Mouse (Mus musculus) neural tube, embryonic 13.5 days (tissue): ENCODE measurements around the gene Slc4a2. TPM values are rescaled to one million over a fixed set of nuclear protein-coding genes. Genes with fewer than 3 reads are reported as not detected.

Source experiments
- ATAC-seq: fragments of 200-750 bp; cut with Nextera tagmentation; 2 replicates; pipeline ENCODE4 v1.8.0; 2017; ENCODE audit warnings: low read depth, mild to moderate bottlenecking, moderate TSS enrichment, moderate library complexity
- H3K27ac ChIP-seq: fragments of 300-500 bp; sonication (generic); replicated peaks from 2 replicates; pipeline ENCODE4 v1.5.1; 2015; ENCODE audit warnings: moderate library complexity, mild to moderate bottlenecking, inconsistent platforms
- H3K27me3 ChIP-seq: fragments of 300-500 bp; sonication (generic); 2 replicates; pipeline ENCODE4 v1.6.1; 2015; ENCODE audit warnings: mild to moderate bottlenecking, inconsistent platforms
- H3K36me3 ChIP-seq: fragments of 300-500 bp; sonication (generic); 2 replicates; pipeline ENCODE4 v1.6.1; 2015; ENCODE audit warnings: mild to moderate bottlenecking, inconsistent platforms
- H3K4me1 ChIP-seq: fragments of 300-500 bp; sonication (generic); replicated peaks from 2 replicates; pipeline ENCODE4 v1.6.1; 2015; ENCODE audit warnings: inconsistent platforms
- H3K4me2 ChIP-seq: fragments of 300-500 bp; sonication (generic); 2 replicates; pipeline ENCODE4 v1.6.1; 2015; ENCODE audit warnings: inconsistent platforms, mild to moderate bottlenecking, moderate library complexity
- H3K4me3 ChIP-seq: fragments of 300-500 bp; sonication (generic); 2 replicates; pipeline ENCODE4 v1.5.1; 2015; ENCODE audit warnings: mild to moderate bottlenecking, inconsistent platforms
- H3K9ac ChIP-seq: fragments of 300-500 bp; sonication (generic); 2 replicates; pipeline ENCODE4 v1.6.1; 2015; ENCODE audit warnings: moderate library complexity, mild to moderate bottlenecking, inconsistent platforms
- H3K9me3 ChIP-seq: fragments of 300-500 bp; sonication (generic); 2 replicates; pipeline ENCODE4 v1.6.1; 2016; ENCODE audit warnings: inconsistent platforms
- WGBS: fragments of 180-500 bp; shearing (Covaris S2); methylation state at CpG from one replicate; pipeline ENCODE4 v1.1.7; 2015; 5-methylcytosine and 5-hydroxymethylcytosine counted together
- polyA plus RNA-seq: library from polyadenylated mRNA; unstranded; fragments of >200 nt; fragmentation: Nextera tagmentation; extraction: Ambion mirVana; gene quantifications from 2 replicates; pipeline ENCODE4 v1.2.1, GENCODE M21; 2015

Gene Slc4a2
- polyA plus RNA-seq, 1 experiment from 2014 or later: 18.5 TPM

GRCm38 (mm10) chr5:24433993-24434392 lies 10.4 kb downstream of the Slc4a2 start:
- Histone ChIP-seq H3K27ac (no peak overlapping the region), H3K9ac (no peak overlapping the region), H3K4me2 (no peak overlapping the region), H3K36me3 (peaks cover 76% of the 10 kb centered on the region), H3K9me3 (no peaks in the 10 kb centered on the region), H3K4me3 (no peak overlapping the region), H3K27me3 (no peaks in the 10 kb centered on the region), H3K4me1 (no peaks in the 10 kb centered on the region)
- ATAC-seq: no peak
- 93% methylated on average over 8 of the region's 8 CpGs for WGBS

GRCm38 (mm10) chr5:24441187-24441586 lies 17.6 kb downstream of the Slc4a2 start:
- Histone ChIP-seq H3K9ac (no peak overlapping the region), H3K36me3 (peaks cover 58% of the 10 kb centered on the region)

GRCm38 (mm10) chr5:24442029-24442428 lies 18.4 kb downstream of the Slc4a2 start:
- H3K4me1 ChIP-seq: peaks cover 28% of the 10 kb centered on the region
- H3K27me3 ChIP-seq: no peaks in the 10 kb centered on the region
- peaks cover 56% of the 10 kb centered on the region for H3K36me3 ChIP-seq
- no peak overlapping the region for H3K9ac ChIP-seq
- H3K9me3 ChIP-seq: no peaks in the 10 kb centered on the region
- no peak overlapping the region for H3K4me3 ChIP-seq
- 86% methylated on average over 9 of the region's 9 CpGs for WGBS
- H3K27ac ChIP-seq: no peak overlapping the region
- ATAC-seq: no peak
- H3K4me2 ChIP-seq: no peak overlapping the region

More at GRCm38 (mm10) chr5:24441187-24441586, 17.6 kb downstream of the Slc4a2 start:
- 93% methylated on average over 8 of the region's 8 CpGs for WGBS
- no peak overlapping the region for H3K4me2 ChIP-seq
- no peaks in the 10 kb centered on the region for H3K9me3 ChIP-seq
- no peak overlapping the region for H3K4me3 ChIP-seq
- no peaks in the 10 kb centered on the region for H3K27me3 ChIP-seq
- no peak overlapping the region for H3K27ac ChIP-seq
- ATAC-seq: no peak
- H3K4me1 ChIP-seq: peaks cover 21% of the 10 kb centered on the region

DNA sequence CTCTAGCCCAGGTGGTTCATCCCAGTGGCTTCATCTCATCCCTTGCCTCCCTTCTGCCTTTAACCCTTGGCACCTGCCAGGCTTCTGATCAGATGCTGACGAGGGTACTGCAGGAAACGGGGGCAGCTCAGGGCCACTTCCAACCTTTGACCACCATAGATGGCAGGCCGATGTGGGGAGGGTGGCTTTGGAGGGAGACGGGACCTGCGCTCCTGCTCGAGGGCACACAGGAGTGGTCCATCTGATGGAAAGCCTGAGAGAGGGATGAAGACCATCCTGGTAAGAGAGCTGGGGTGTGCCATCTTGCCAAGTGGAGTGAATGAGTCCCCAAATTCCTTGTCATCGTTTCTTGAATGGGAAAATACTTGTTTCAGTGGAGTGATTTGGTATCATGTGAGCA lies 19.6 kb downstream of the Slc4a2 start:
- H3K4me3 ChIP-seq: no peak overlapping the region
- no peak overlapping the region for H3K27ac ChIP-seq
- no peak overlapping the region for H3K4me2 ChIP-seq
- H3K9ac ChIP-seq: no peak overlapping the region
- no peaks in the 10 kb centered on the region for H3K27me3 ChIP-seq
- no peak for ATAC-seq
- peaks cover 38% of the 10 kb centered on the region for H3K4me1 ChIP-seq
- 88% methylated on average over 7 of the region's 7 CpGs for WGBS
- H3K36me3 ChIP-seq: peaks cover 54% of the 10 kb centered on the region
- no peaks in the 10 kb centered on the region for H3K9me3 ChIP-seq

DNA sequence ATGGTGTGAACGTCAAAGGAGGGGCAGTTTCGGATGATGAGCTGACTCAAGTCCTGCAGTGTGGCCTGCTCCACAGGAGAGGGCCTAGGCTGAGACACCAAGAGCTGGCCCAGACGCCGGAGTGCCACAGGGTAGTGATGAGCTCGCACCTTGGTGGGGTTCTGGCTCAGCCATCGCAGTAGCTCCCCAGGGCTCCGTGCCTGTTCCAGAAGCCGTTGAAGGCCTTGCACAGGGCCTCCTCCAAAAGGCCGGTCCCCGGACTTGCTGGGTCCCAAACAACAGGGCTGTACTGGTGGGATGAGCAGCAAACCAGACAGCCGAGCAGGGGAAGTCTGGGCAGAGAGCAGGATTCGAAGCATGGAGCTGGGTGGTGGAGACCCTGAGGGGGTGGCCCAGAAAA lies 20.3 kb downstream of the Slc4a2 start:
- 87% methylated on average over 12 of the region's 12 CpGs for WGBS
- Histone ChIP-seq H3K9me3 (no peaks in the 10 kb centered on the region), H3K27ac (peak overlapping the region; percentile 89; the same call in 1 of the 2 replicates), H3K9ac (peak overlapping the region; percentile 92), H3K4me3 (peak overlapping the region; percentile 86), H3K4me1 (peaks cover 38% of the 10 kb centered on the region), H3K27me3 (no peaks in the 10 kb centered on the region), H3K36me3 (peaks cover 49% of the 10 kb centered on the region), H3K4me2 (peak overlapping the region; percentile 97)
- no peak for ATAC-seq

GRCm38 (mm10) chr5:24444746-24445427 lies 21.2 kb downstream of the Slc4a2 start, which contains the start of gene Fastk:
Fastk (minus strand) TSS chr5:24445287.
- Histone ChIP-seq H3K9me3 (no peaks in the 10 kb centered on the region), H3K4me2 (peak within 1 kb of the TSS; percentile 97), H3K27me3 (no peaks in the 10 kb centered on the region), H3K9ac (peak within 1 kb of the TSS; percentile 92), H3K4me3 (peak within 1 kb of the TSS; percentile 86), H3K36me3 (peaks cover 39% of the 10 kb centered on the region), H3K27ac (peak within 1 kb of the TSS; percentile 89), H3K4me1 (peaks cover 38% of the 10 kb centered on the region)
- WGBS: under 1% methylated on average over 60 of the region's 60 CpGs
- peak; percentile 79 for ATAC-seq

DNA sequence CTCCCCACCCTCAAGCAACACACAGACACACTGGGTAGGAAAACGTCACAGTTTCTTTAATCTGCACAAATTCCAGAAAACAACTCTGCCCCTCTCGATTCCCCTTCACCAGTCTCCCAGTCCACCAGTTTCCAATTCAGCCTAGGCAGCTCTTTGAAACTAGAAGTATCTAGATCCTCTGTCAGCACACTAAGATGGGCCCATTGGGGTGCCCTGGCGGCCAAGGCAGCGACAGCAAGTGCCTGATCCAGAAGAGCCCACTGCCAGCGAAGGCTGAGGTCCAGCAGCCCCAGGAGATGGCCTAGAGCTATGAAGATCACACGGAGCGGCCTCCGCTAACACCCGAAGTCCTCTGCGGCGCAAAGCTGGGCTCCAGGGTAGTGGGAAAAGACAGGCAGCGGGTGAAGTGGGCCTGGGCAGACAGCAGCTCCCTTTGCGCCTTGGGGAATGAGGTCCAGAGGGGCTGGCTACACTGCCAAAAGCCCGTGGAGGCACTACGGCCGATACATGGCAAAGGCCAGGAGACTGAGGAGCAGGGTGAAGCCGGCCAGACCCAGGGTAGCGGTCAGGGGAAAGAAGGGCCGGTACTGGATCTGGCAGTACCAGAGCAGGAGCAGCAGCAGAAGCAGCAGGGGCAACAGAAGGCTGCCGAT lies 21.9 kb downstream of the Slc4a2 start:
- H3K4me2 ChIP-seq: peak overlapping the region; percentile 97
- 57% methylated on average over 20 of the region's 20 CpGs for WGBS

GRCm38 (mm10) chr5:24446630-24447029 lies 23.0 kb downstream of the Slc4a2 start:
- 89% methylated on average over 7 of the region's 7 CpGs for WGBS
- Histone ChIP-seq H3K9ac (no peak overlapping the region), H3K27ac (no peak overlapping the region), H3K27me3 (no peaks in the 10 kb centered on the region), H3K4me1 (peaks cover 47% of the 10 kb centered on the region), H3K36me3 (peaks cover 22% of the 10 kb centered on the region), H3K9me3 (no peaks in the 10 kb centered on the region), H3K4me3 (peak overlapping the region; percentile 70), H3K4me2 (peak overlapping the region; percentile 87)
- no peak for ATAC-seq

More for the DNA sequence above, 21.9 kb downstream of the Slc4a2 start:
- peaks cover 33% of the 10 kb centered on the region for H3K36me3 ChIP-seq
- ATAC-seq: 0 out of 2 replicates have a peak, but pooled peaks have one; percentile 4
- no peaks in the 10 kb centered on the region for H3K9me3 ChIP-seq
- H3K27me3 ChIP-seq: no peaks in the 10 kb centered on the region
- peak overlapping the region; percentile 92 for H3K9ac ChIP-seq
- peak overlapping the region; percentile 89 for H3K27ac ChIP-seq
- H3K4me3 ChIP-seq: peak overlapping the region; percentile 86
- peaks cover 38% of the 10 kb centered on the region for H3K4me1 ChIP-seq

GRCm38 (mm10) chr5:24447624-24448298 lies 24.1 kb downstream of the Slc4a2 start, which contains the start of gene Tmub1:
Tmub1 (minus strand) TSS chr5:24447854.
- no peaks in the 10 kb centered on the region for H3K27me3 ChIP-seq
- no peaks in the 10 kb centered on the region for H3K9me3 ChIP-seq
- peak within 1 kb of the TSS; percentile 75 for H3K27ac ChIP-seq
- H3K9ac ChIP-seq: peak within 1 kb of the TSS; percentile 79
- H3K4me3 ChIP-seq: peak within 1 kb of the TSS; percentile 70
- peaks cover 48% of the 10 kb centered on the region for H3K4me1 ChIP-seq
- ATAC-seq: peak; percentile 34; the same call in 1 of the 2 replicates
- peaks cover 11% of the 10 kb centered on the region for H3K36me3 ChIP-seq
- 2% methylated on average over 34 of the region's 34 CpGs for WGBS
- H3K4me2 ChIP-seq: peak within 1 kb of the TSS; percentile 87

DNA sequence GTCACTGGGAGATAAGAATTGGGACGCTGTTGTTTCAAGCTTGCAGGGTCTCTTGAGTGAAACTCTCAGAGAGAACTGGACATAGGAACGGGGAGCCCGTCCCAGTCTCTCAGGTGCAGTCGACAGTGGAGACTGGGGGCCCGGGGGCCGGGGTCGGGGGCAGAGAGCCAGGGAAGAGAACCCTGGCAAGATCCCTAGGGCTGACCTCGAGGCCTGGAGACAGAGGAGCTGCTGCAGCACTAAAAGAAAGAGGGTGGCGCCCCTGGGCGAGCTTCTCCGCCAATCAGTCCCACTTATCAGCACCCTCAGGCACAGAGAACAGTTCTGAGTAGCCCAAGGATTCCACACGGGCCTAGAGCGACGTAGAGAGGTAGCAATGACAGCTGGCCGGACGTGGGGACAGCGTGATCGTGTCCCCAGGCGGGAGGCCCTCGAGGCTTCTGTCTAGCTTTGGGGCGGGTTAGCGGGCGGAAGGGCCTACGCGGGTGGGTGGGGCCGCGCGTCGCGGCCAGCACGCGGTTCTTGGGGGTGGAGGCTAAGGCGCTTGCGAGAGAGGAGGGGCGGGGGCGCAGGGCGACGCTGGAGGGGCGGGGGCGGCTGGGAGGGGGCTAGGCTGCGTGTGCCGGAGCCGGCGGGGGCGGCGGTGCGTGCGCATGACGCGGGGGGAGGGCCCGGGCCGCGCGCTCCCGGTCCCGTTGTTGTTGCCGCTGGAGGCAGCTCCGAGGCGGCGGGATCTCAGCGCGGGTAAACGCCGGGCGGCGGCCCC lies 27.8 kb downstream of the Slc4a2 start:
- no peaks in the 10 kb centered on the region for H3K9me3 ChIP-seq
- H3K4me1 ChIP-seq: peaks cover 62% of the 10 kb centered on the region
- H3K27ac ChIP-seq: peak overlapping the region; percentile 97
- no peaks in the 10 kb centered on the region for H3K36me3 ChIP-seq
- WGBS: 1% methylated on average over 55 of the region's 66 CpGs
- H3K4me2 ChIP-seq: peak overlapping the region; percentile 86
- peak; percentile 72 for ATAC-seq
- H3K27me3 ChIP-seq: no peaks in the 10 kb centered on the region
- peak overlapping the region; percentile 99 for H3K9ac ChIP-seq
- H3K4me3 ChIP-seq: peak overlapping the region; percentile 96

GRCm38 (mm10) chr5:24452030-24452690 lies 28.5 kb downstream of the Slc4a2 start, which contains the start of gene Agap3:
Agap3 (plus strand) TSS chr5:24452177.
- ATAC-seq: peak; percentile 57
- Histone ChIP-seq H3K4me3 (peak within 1 kb of the TSS; percentile 96), H3K9me3 (no peaks in the 10 kb centered on the region), H3K27ac (peak within 1 kb of the TSS; percentile 97), H3K4me1 (peaks cover 58% of the 10 kb centered on the region), H3K27me3 (no peaks in the 10 kb centered on the region), H3K9ac (peak within 1 kb of the TSS; percentile 99), H3K36me3 (peaks cover 2% of the 10 kb centered on the region; the same call in 1 of the 2 replicates), H3K4me2 (peak within 1 kb of the TSS; percentile 86)
- WGBS: under 1% methylated on average over 60 of the region's 85 CpGs
